ENCODE assay signal across 34 mouse cellular contexts in genomic region chr4:129268698-129269097, GRCm38 (mm10). TPM values are rescaled to one million over a fixed set of nuclear protein-coding genes. Genes with fewer than 3 reads are reported as not detected.
A peak's percentile ranks its signal among the peaks of the same experiment; 100 is the strongest.
DNase-seq lines count a peak whose midpoint lies in the region; ATAC-seq and TF ChIP-seq lines count a peak whose summit lies in the region.
"Had no signal": no experiment of that assay in that cellular context is flagged by ENCODE, and none has a peak within 500 bp of the region (broad histone marks: within the 10 kb centered on the region; RNA-seq: fewer than 3 reads in every experiment).

No protein-coding gene starts in this region.

- DNase-seq in adrenal gland, adult (ENCODE audit: inconsistent age in 2 of 2, low spot score in 1 of 2) = peak; percentile 60 to 64
- DNase-seq in adrenal gland, postnatal 25 days = no peak
- DNase-seq in lung, adult 18-20 months = peak; percentile 52 to 69
- no peak for DNase-seq in lung, postnatal 25 days (ENCODE audit: low spot score)
- DNase-seq in kidney, adult 9 months = no peak
- DNase-seq: cerebellum, adult 11-12 months; cerebellum, adult 9-11 months; embryo, embryonic 11 days; gastrocnemius, postnatal 10 days; heart, postnatal 14 days; kidney, postnatal 14 days; layer of hippocampus, adult 9-11 months; midbrain, embryonic 14.5 days; retina, postnatal 1 day; right cerebral cortex, postnatal 14 days; thymus, adult 18-20 months; thymus, postnatal 36 days had no signal

- no peak for TF ChIP-seq POLR2A in bone marrow macrophage, adult 2 months (IDR thresholded peaks at IDR 0.05; ENCODE audit: borderline replicate concordance, low read depth, low read length)

- H3K4me1 ChIP-seq in bone marrow macrophage, adult 2 months (ENCODE audit: control insufficient read depth, insufficient read depth, low read length) = peaks cover 71% of the 10 kb centered on the region
- H3K4me1 ChIP-seq in stomach, embryonic 16.5 days (ENCODE audit: control insufficient read depth, insufficient read depth, low read length) = peaks cover 8% of the 10 kb centered on the region; the same call in 1 of the 2 replicates
- H3K4me1 ChIP-seq: neural tube, embryonic 15.5 days had no signal

- H3K9ac ChIP-seq in stomach, embryonic 16.5 days (ENCODE audit: low read length) = peak overlapping the region; percentile 7
- H3K9ac ChIP-seq: embryonic facial prominence, embryonic 12.5 days; hindbrain, embryonic 15.5 days; limb, embryonic 12.5 days; liver, embryonic 15.5 days; neural tube, embryonic 15.5 days; stomach, embryonic 15.5 days had no signal

- TF ChIP-seq CTCF in bone marrow macrophage, adult 2 months (IDR thresholded peaks at IDR 0.05; ENCODE audit: low read depth, low read length) = no peak

- no peak overlapping the region for H3K4me2 ChIP-seq in stomach, embryonic 16.5 days (ENCODE audit: low read depth, low read length)
- H3K4me2 ChIP-seq: embryonic facial prominence, embryonic 12.5 days; hindbrain, embryonic 15.5 days; limb, embryonic 12.5 days; liver, embryonic 15.5 days; neural tube, embryonic 15.5 days; stomach, embryonic 15.5 days had no signal

- H3K9me3 ChIP-seq in stomach, embryonic 16.5 days (replicated peaks; ENCODE audit: control insufficient read depth, low read length) = no peaks in the 10 kb centered on the region
- H3K9me3 ChIP-seq: embryonic facial prominence, embryonic 12.5 days; G1E; hindbrain, embryonic 10.5 days; hindbrain, embryonic 15.5 days; limb, embryonic 12.5 days; liver, embryonic 15.5 days; neural tube, embryonic 15.5 days; stomach, embryonic 15.5 days had no signal

- peak overlapping the region; percentile 95 for H3K27ac ChIP-seq in bone marrow macrophage, adult 2 months (ENCODE audit: insufficient read depth, low read depth, low read length)
- H3K27ac ChIP-seq in stomach, embryonic 16.5 days (ENCODE audit: low read length) = 0 out of 2 replicates have a peak overlapping the region, but pooled peaks have one; percentile 19
- H3K27ac ChIP-seq: embryonic facial prominence, embryonic 12.5 days; hindbrain, embryonic 15.5 days; left cerebral cortex, adult 2 months; limb, embryonic 12.5 days; liver, embryonic 15.5 days; neural tube, embryonic 15.5 days had no signal

- no peaks in the 10 kb centered on the region for H3K36me3 ChIP-seq in stomach, embryonic 16.5 days (ENCODE audit: control insufficient read depth, insufficient read depth, low read length)
- H3K36me3 ChIP-seq: embryonic facial prominence, embryonic 12.5 days; G1E; hindbrain, embryonic 10.5 days; hindbrain, embryonic 15.5 days; limb, embryonic 12.5 days; liver, embryonic 15.5 days; neural tube, embryonic 15.5 days; stomach, embryonic 15.5 days had no signal

- WGBS in stomach, embryonic 16.5 days = 33% methylated on average over 1 of the region's 1 CpGs

- no peak for ATAC-seq in stomach, embryonic 16.5 days (ENCODE audit: insufficient read depth, low FRiP score)
- ATAC-seq in frontal cortex, adult (ENCODE audit: low TSS enrichment) = no peak
- ATAC-seq: forebrain, embryonic 16.5 days; inflammation-experienced regulatory T-cells, adult 6 months; Patski had no signal

- H3K27me3 ChIP-seq in stomach, embryonic 16.5 days (ENCODE audit: control insufficient read depth, insufficient read depth, low read length) = no peaks in the 10 kb centered on the region
- H3K27me3 ChIP-seq: embryonic facial prominence, embryonic 12.5 days; hindbrain, embryonic 15.5 days; limb, embryonic 12.5 days; liver, embryonic 15.5 days; neural tube, embryonic 15.5 days; Patski; stomach, embryonic 15.5 days had no signal

- no peak overlapping the region for H3K4me3 ChIP-seq in bone marrow macrophage, adult 2 months (ENCODE audit: insufficient read depth, low read length)
- no peak overlapping the region for H3K4me3 ChIP-seq in stomach, embryonic 16.5 days (replicated peaks; ENCODE audit: low read length)
- H3K4me3 ChIP-seq: embryonic facial prominence, embryonic 12.5 days; hindbrain, embryonic 10.5 days; hindbrain, embryonic 15.5 days; left cerebral cortex, adult 2 months; limb, embryonic 12.5 days; liver, embryonic 15.5 days; neural tube, embryonic 15.5 days; stomach, embryonic 15.5 days had no signal

RNA-seq across cellular contexts. Expression of gene C77080, which starts 7.5 kb away (rescaled TPM):
- total RNA-seq in adrenal gland, postnatal 25 days (2021) = 14.5 and 17.8 TPM in 2 replicates
- 5.0 and 6.3 TPM in 2 replicates for polyA plus RNA-seq in bone marrow macrophage, adult 2 months (2012; ENCODE audit: insufficient read depth, insufficient read length, missing spikeins)
- 8.2 and 8.5 TPM in 2 replicates for polyA plus RNA-seq in stomach, embryonic 16.5 days (2015; fragmentation: Nextera tagmentation; extraction: Ambion mirVana)

RNA-seq across cellular contexts. Expression of gene Sync, which starts 18.7 kb away (rescaled TPM):
- total RNA-seq in adrenal gland, postnatal 25 days (2021) = 0.61 and 0.86 TPM in 2 replicates
- not detected in 2 replicates for polyA plus RNA-seq in bone marrow macrophage, adult 2 months (2012; ENCODE audit: insufficient read depth, insufficient read length, missing spikeins)
- 3.0 and 3.9 TPM in 2 replicates for polyA plus RNA-seq in stomach, embryonic 16.5 days (2015; fragmentation: Nextera tagmentation; extraction: Ambion mirVana)
- total RNA-seq: liver, adult 2 months; monocyte, adult 5-6 weeks had no signal

Comparison
In these comparisons a context has a peak if more than half of its experiments do, and no peak if none do; other contexts are left out.
1. DNase-seq: peak in adrenal gland, adult (2 of 2) and lung, adult 18-20 months (2 of 2); none in adrenal gland, postnatal 25 days (single experiment), lung, postnatal 25 days (single experiment) and kidney, adult 9 months (single experiment).